Comparison of ENCODE assay signal across 15 mouse cellular contexts in genomic region chr7:64995946-64996444, GRCm38 (mm10).
"Had no signal": no experiment of that assay in that cellular context is flagged by ENCODE, and none has a peak within 500 bp of the region (broad histone marks: within the 10 kb centered on the region; RNA-seq: fewer than 3 reads in every experiment).

No protein-coding gene starts in this region.

- H3K9me3 ChIP-seq: limb, embryonic 15.5 days; liver, embryonic 13.5 days; lung, embryonic 15.5 days; midbrain, embryonic 12.5 days; neural tube, embryonic 13.5 days had no signal

- H3K4me1 ChIP-seq: limb, embryonic 15.5 days; liver, embryonic 13.5 days; lung, embryonic 15.5 days; megakaryocyte, embryonic 14.5 days had no signal

- H3K27me3 ChIP-seq: limb, embryonic 15.5 days; liver, embryonic 13.5 days; lung, embryonic 15.5 days; megakaryocyte, embryonic 14.5 days; midbrain, embryonic 12.5 days; neural tube, embryonic 13.5 days had no signal

- H3K4me2 ChIP-seq: limb, embryonic 15.5 days; liver, embryonic 13.5 days; lung, embryonic 15.5 days; midbrain, embryonic 12.5 days; neural tube, embryonic 13.5 days had no signal

- H3K36me3 ChIP-seq: limb, embryonic 15.5 days; liver, embryonic 13.5 days; lung, embryonic 15.5 days; midbrain, embryonic 12.5 days; neural tube, embryonic 13.5 days had no signal

- H3K27ac ChIP-seq: left cerebral cortex, adult 2 months; limb, embryonic 15.5 days; liver, embryonic 13.5 days; lung, embryonic 15.5 days; macrophage; midbrain, embryonic 12.5 days; neural tube, embryonic 13.5 days had no signal

- DNase-seq: kidney, postnatal 25 days; liver, embryonic 13.5 days; liver, postnatal 0 days; lung, postnatal 14 days; spleen, adult 18-20 months; thymus, adult 18-20 months; thymus, postnatal 14 days had no signal

- H3K9ac ChIP-seq: limb, embryonic 15.5 days; liver, embryonic 13.5 days; liver, postnatal 0 days; lung, embryonic 15.5 days; midbrain, embryonic 12.5 days; neural tube, embryonic 13.5 days had no signal

- H3K4me3 ChIP-seq: left cerebral cortex, adult 2 months; limb, embryonic 15.5 days; liver, embryonic 13.5 days; lung, embryonic 15.5 days; megakaryocyte, embryonic 14.5 days; midbrain, embryonic 12.5 days; neural tube, embryonic 13.5 days had no signal

- ATAC-seq: liver, postnatal 0 days; midbrain, embryonic 16.5 days had no signal
